Mouse (Mus musculus) G1E (cell line): Measurements from ENCODE around the gene Ppm1g. TPM values are rescaled to one million over a fixed set of nuclear protein-coding genes. Genes with fewer than 3 reads are reported as not detected.

Experiments used
- ATAC-seq: 2 replicates; pipeline ENCODE4 v1.8.0; 2016; ENCODE audit warnings: mild to moderate bottlenecking; ENCODE audit not compliant: insufficient number of reproducible peaks, poor library complexity, low FRiP score, severe bottlenecking; ENCODE audit errors: extremely low read depth
- DNase-seq: peaks from one replicate; pipeline ENCODE4 v3.0.0; 2012; ENCODE audit warnings: low spot score
- H3K27me3 ChIP-seq: 2 replicates; pipeline ENCODE4 v1.6.1; 2012; ENCODE audit warnings: mild to moderate bottlenecking, low read length, inconsistent platforms; ENCODE audit not compliant: insufficient read depth
- H3K36me3 ChIP-seq: replicated peaks from 2 replicates; pipeline ENCODE3; 2012; ENCODE audit warnings: mild to moderate bottlenecking, inconsistent platforms
- H3K4me1 ChIP-seq: 2 replicates; pipeline ENCODE4 v1.6.1; 2012; ENCODE audit warnings: low read depth, low read length, inconsistent platforms, mixed read lengths; ENCODE audit not compliant: insufficient read depth
- H3K4me3 ChIP-seq: 2 replicates; pipeline ENCODE4 v1.5.1; 2012; ENCODE audit warnings: low read depth, mild to moderate bottlenecking, inconsistent platforms, low read length, moderate library complexity, mixed read lengths
- H3K9me3 ChIP-seq: replicated peaks from 2 replicates; pipeline ENCODE4 v1.6.1; 2012; ENCODE audit warnings: inconsistent platforms
- CTCF ChIP-seq: IDR thresholded peaks from 2 replicates; pipeline ENCODE4 v1.5.1; 2012; ENCODE audit warnings: low read depth, low read length, inconsistent platforms, mixed read lengths
- GATA1 ChIP-seq: IDR thresholded peaks from 2 replicates; pipeline ENCODE4 v1.6.1; 2012; ENCODE audit warnings: borderline replicate concordance, low read length, inconsistent platforms, mixed read lengths
- GATA2 ChIP-seq: IDR thresholded peaks from 2 replicates; pipeline ENCODE4 v1.6.1; 2012; ENCODE audit warnings: low read depth, low read length, inconsistent platforms, borderline replicate concordance
- POLR2AphosphoS5 ChIP-seq: IDR thresholded peaks from 2 replicates; pipeline ENCODE4 v1.6.1; 2012; ENCODE audit warnings: low read depth, low read length, inconsistent platforms; ENCODE audit not compliant: insufficient replicate concordance
- TAL1 ChIP-seq: conservative IDR thresholded peaks from 2 replicates; pipeline ENCODE4 v1.6.1; 2012; ENCODE audit warnings: low read depth, low read length, inconsistent platforms, mixed read lengths
- polyA plus RNA-seq: library from polyadenylated mRNA; stranded (reverse); fragments of >175 nt; gene quantifications from 2 replicates; pipeline ENCODE4 v1.2.3, GENCODE M21; 2012
- total RNA-seq, 2 experiments: library from RNA; stranded (forward) in 1 of 2; stranded (reverse) in 1 of 2; fragments of 200-1000 nt in 1 of 2; fragments of >200 nt in 1 of 2; fragmentation: Nextera tagmentation in 1 of 2; gene quantifications; 2 replicates each; pipeline ENCODE4 v1.2.3; 2014 to 2017

Ppm1g gene
- total and polyA plus RNA-seq, 3 experiments, result 173 to 297 (median 176) TPM

- Histone ChIP-seq H3K4me3 (no peak overlapping the region; the same call in 1 of the 2 replicates), H3K4me1 (peaks cover 84% of the 10 kb centered on the region), H3K9me3 (no peaks in the 10 kb centered on the region), H3K36me3 (peaks cover 89% of the 10 kb centered on the region), H3K27me3 (no peaks in the 10 kb centered on the region)
- no peak for TF ChIP-seq GATA2
- TF ChIP-seq CTCF, result no peak
- no peak for TF ChIP-seq GATA1
- no peak for TF ChIP-seq POLR2AphosphoS5
- no peak for TF ChIP-seq TAL1
- DNase-seq, result no peak
- ATAC-seq, result no peak
Measured at GRCm38 (mm10) chr5:31198616-31199320, 21.7 kb downstream of the Ppm1g start.

GRCm38 (mm10) chr5:31198170-31198569 is 22.3 kb downstream of the Ppm1g start:
- no peak for DNase-seq
- Histone ChIP-seq H3K4me1 (peaks cover 83% of the 10 kb centered on the region), H3K27me3 (no peaks in the 10 kb centered on the region), H3K9me3 (no peaks in the 10 kb centered on the region), H3K36me3 (peaks cover 83% of the 10 kb centered on the region), H3K4me3 (no peak overlapping the region; the same call in 1 of the 2 replicates)
- TF ChIP-seq TAL1 (no peak), CTCF (no peak), GATA2 (no peak), GATA1 (no peak), POLR2AphosphoS5 (no peak)
- ATAC-seq, result no peak

GRCm38 (mm10) chr5:31197072-31197471 is 23.4 kb downstream of the Ppm1g start:
- Histone ChIP-seq H3K27me3 (no peaks in the 10 kb centered on the region), H3K4me1 (peaks cover 74% of the 10 kb centered on the region), H3K9me3 (no peaks in the 10 kb centered on the region), H3K36me3 (peaks cover 73% of the 10 kb centered on the region), H3K4me3 (no peak overlapping the region)
- no peak for DNase-seq
- TF ChIP-seq GATA2, result no peak
- no peak for TF ChIP-seq GATA1
- ATAC-seq, result no peak

GRCm38 (mm10) chr5:31196207-31196606 is 24.3 kb downstream of the Ppm1g start:
- peaks cover 76% of the 10 kb centered on the region for H3K4me1 ChIP-seq
- TF ChIP-seq GATA2 (no peak), CTCF (no peak), TAL1 (no peak), GATA1 (no peak), POLR2AphosphoS5 (no peak)
- peaks cover 73% of the 10 kb centered on the region for H3K36me3 ChIP-seq
- DNase-seq, result no peak
- H3K9me3 ChIP-seq, result no peaks in the 10 kb centered on the region
- ATAC-seq, result no peak
- H3K4me3 ChIP-seq, result no peak overlapping the region
- no peaks in the 10 kb centered on the region for H3K27me3 ChIP-seq

GRCm38 (mm10) chr5:31195671-31196070 is 24.8 kb downstream of the Ppm1g start:
- no peak for ATAC-seq
- Histone ChIP-seq H3K27me3 (no peaks in the 10 kb centered on the region), H3K4me1 (peaks cover 79% of the 10 kb centered on the region), H3K4me3 (no peak overlapping the region), H3K36me3 (peaks cover 76% of the 10 kb centered on the region), H3K9me3 (no peaks in the 10 kb centered on the region)
- no peak for DNase-seq
- TF ChIP-seq CTCF (no peak), TAL1 (no peak), POLR2AphosphoS5 (no peak; the same call in 1 of the 2 replicates), GATA2 (no peak), GATA1 (no peak)

- Histone ChIP-seq H3K4me3 (no peak overlapping the region; the same call in 1 of the 2 replicates), H3K36me3 (peaks cover 76% of the 10 kb centered on the region), H3K9me3 (no peaks in the 10 kb centered on the region), H3K27me3 (no peaks in the 10 kb centered on the region), H3K4me1 (peaks cover 71% of the 10 kb centered on the region)
- no peak for TF ChIP-seq GATA2
- TF ChIP-seq GATA1, result no peak
- TF ChIP-seq POLR2AphosphoS5, result no peak
- no peak for TF ChIP-seq TAL1
- TF ChIP-seq CTCF, result no peak
- no peak for ATAC-seq
- no peak for DNase-seq
Measured at GRCm38 (mm10) chr5:31194486-31195485, 25.7 kb downstream of the Ppm1g start.
